Mouse (Mus musculus) ES-E14 (cell line): ENCODE results near the gene Rufy4.

ENCODE experiments used
- HCFC1 ChIP-seq: IDR thresholded peaks from 2 replicates; pipeline ENCODE4 v1.6.1; 2012; ENCODE audit warnings: low read length, inconsistent platforms, borderline replicate concordance; ENCODE audit not compliant: insufficient read depth
- MAFK ChIP-seq: IDR thresholded peaks from 2 replicates; pipeline ENCODE4 v1.6.1; 2014; ENCODE audit warnings: mild to moderate bottlenecking, low read depth, low read length, inconsistent platforms; ENCODE audit not compliant: insufficient read depth
- ZC3H11A ChIP-seq: IDR thresholded peaks from 2 replicates; pipeline ENCODE4 v1.6.1; 2012; ENCODE audit warnings: low read depth, mild to moderate bottlenecking, inconsistent platforms, low read length, borderline replicate concordance
- ZNF384 ChIP-seq: IDR thresholded peaks from 2 replicates; pipeline ENCODE4 v1.6.1; 2012; ENCODE audit warnings: low read depth, low read length, inconsistent platforms

GRCm38 (mm10) chr1:74084752-74085151 is 40.6 kb upstream of the Rufy4 start:
- no peak for TF ChIP-seq HCFC1
- TF ChIP-seq MAFK = no peak
- no peak for TF ChIP-seq ZNF384
- TF ChIP-seq ZC3H11A = no peak
